Mouse (Mus musculus) cortical plate, adult 2 months (tissue): ENCODE measurements around the gene Cc2d2b.

Source experiments
- CTCF ChIP-seq: fragments of 200-500 bp; IDR thresholded peaks from 2 replicates; pipeline ENCODE4 v1.5.1; 2011; ENCODE audit warnings: mild to moderate bottlenecking, control low read depth, low read length; ENCODE audit not compliant: insufficient read depth; ENCODE audit errors: extremely low read depth
- POLR2A ChIP-seq: fragments of 200-500 bp; IDR thresholded peaks from 2 replicates; pipeline ENCODE4 v1.6.1; 2011; ENCODE audit warnings: mild to moderate bottlenecking, low read length, control low read depth; ENCODE audit not compliant: insufficient read depth; ENCODE audit errors: extremely low read depth

DNA sequence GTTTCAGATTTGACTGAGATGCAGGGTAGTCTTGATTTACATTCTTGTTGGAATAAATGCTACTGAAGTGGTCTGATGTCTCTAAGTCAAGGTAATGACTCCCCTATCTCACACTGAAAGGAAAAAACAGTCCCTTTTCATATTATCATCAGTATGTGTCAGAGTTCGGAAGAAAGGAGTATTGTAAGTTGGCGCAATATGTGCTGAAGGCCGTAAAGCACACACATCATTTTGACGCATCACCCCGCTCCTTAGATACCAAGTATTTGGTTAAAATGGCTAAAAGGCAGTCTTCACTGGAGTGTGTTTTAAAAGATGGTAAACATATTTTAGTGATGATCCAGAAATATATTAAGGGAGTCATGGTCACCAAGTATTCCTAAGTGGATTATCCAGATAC lies 10.9 kb upstream of the Cc2d2b start:
- TF ChIP-seq CTCF (no peak), POLR2A (no peak)
